Mouse (Mus musculus) neural tube, embryonic 13.5 days (tissue): ENCODE measurements at regions not wholly inside any gene's neighbourhood (a gene's known extent, or its start where the extent isn't known, plus 50 kb on each side); places are given as distances from the start of the nearest gene placed in this dataset.

Source experiments
- ATAC-seq: fragments of 200-750 bp; cut with Nextera tagmentation; 2 replicates; pipeline ENCODE4 v1.8.0; 2017; ENCODE audit warnings: low read depth, mild to moderate bottlenecking, moderate TSS enrichment, moderate library complexity
- H3K27ac ChIP-seq: fragments of 300-500 bp; sonication (generic); replicated peaks from 2 replicates; pipeline ENCODE4 v1.5.1; 2015; ENCODE audit warnings: moderate library complexity, mild to moderate bottlenecking, inconsistent platforms
- H3K27me3 ChIP-seq: fragments of 300-500 bp; sonication (generic); 2 replicates; pipeline ENCODE4 v1.6.1; 2015; ENCODE audit warnings: mild to moderate bottlenecking, inconsistent platforms
- H3K36me3 ChIP-seq: fragments of 300-500 bp; sonication (generic); 2 replicates; pipeline ENCODE4 v1.6.1; 2015; ENCODE audit warnings: mild to moderate bottlenecking, inconsistent platforms
- H3K4me1 ChIP-seq: fragments of 300-500 bp; sonication (generic); replicated peaks from 2 replicates; pipeline ENCODE4 v1.6.1; 2015; ENCODE audit warnings: inconsistent platforms
- H3K4me2 ChIP-seq: fragments of 300-500 bp; sonication (generic); 2 replicates; pipeline ENCODE4 v1.6.1; 2015; ENCODE audit warnings: inconsistent platforms, mild to moderate bottlenecking, moderate library complexity
- H3K4me3 ChIP-seq: fragments of 300-500 bp; sonication (generic); 2 replicates; pipeline ENCODE4 v1.5.1; 2015; ENCODE audit warnings: mild to moderate bottlenecking, inconsistent platforms
- H3K9ac ChIP-seq: fragments of 300-500 bp; sonication (generic); 2 replicates; pipeline ENCODE4 v1.6.1; 2015; ENCODE audit warnings: moderate library complexity, mild to moderate bottlenecking, inconsistent platforms
- H3K9me3 ChIP-seq: fragments of 300-500 bp; sonication (generic); 2 replicates; pipeline ENCODE4 v1.6.1; 2016; ENCODE audit warnings: inconsistent platforms
- WGBS: fragments of 180-500 bp; shearing (Covaris S2); methylation state at CpG from one replicate; pipeline ENCODE4 v1.1.7; 2015; 5-methylcytosine and 5-hydroxymethylcytosine counted together

GRCm38 (mm10) chr3:34252730-34253337 lies 171.7 kb upstream of the Dnajc19 start:
- ATAC-seq, result peak; percentile 75

GRCm38 (mm10) chr3:34242126-34242525 lies 161.0 kb upstream of the Dnajc19 start:
- H3K9ac ChIP-seq, result no peak overlapping the region
- H3K9me3 ChIP-seq, result no peaks in the 10 kb centered on the region
- no peak overlapping the region for H3K4me3 ChIP-seq
- 94% methylated on average over 3 of the region's 3 CpGs for WGBS
- H3K4me2 ChIP-seq, result no peak overlapping the region
- no peak overlapping the region for H3K27ac ChIP-seq
- no peaks in the 10 kb centered on the region for H3K27me3 ChIP-seq
- no peaks in the 10 kb centered on the region for H3K4me1 ChIP-seq
- no peak for ATAC-seq
- H3K36me3 ChIP-seq, result no peaks in the 10 kb centered on the region

More at GRCm38 (mm10) chr3:34252730-34253337, 171.7 kb upstream of the Dnajc19 start:
- Histone ChIP-seq H3K27me3 (no peaks in the 10 kb centered on the region), H3K4me3 (no peak overlapping the region), H3K9me3 (no peaks in the 10 kb centered on the region), H3K9ac (no peak overlapping the region), H3K4me1 (peaks cover 19% of the 10 kb centered on the region), H3K27ac (peak overlapping the region; percentile 49; the same call in 1 of the 2 replicates), H3K4me2 (peak overlapping the region; percentile 28), H3K36me3 (no peaks in the 10 kb centered on the region)
- WGBS, result 38% methylated on average over 12 of the region's 12 CpGs

GRCm38 (mm10) chr3:34239978-34240377 lies 158.9 kb upstream of the Dnajc19 start:
- H3K4me1 ChIP-seq, result no peaks in the 10 kb centered on the region
- H3K9me3 ChIP-seq, result no peaks in the 10 kb centered on the region
- H3K36me3 ChIP-seq, result no peaks in the 10 kb centered on the region
- no peak overlapping the region for H3K27ac ChIP-seq
- H3K4me2 ChIP-seq, result no peak overlapping the region
- no peaks in the 10 kb centered on the region for H3K27me3 ChIP-seq
- H3K4me3 ChIP-seq, result no peak overlapping the region
- no peak overlapping the region for H3K9ac ChIP-seq
- WGBS, result 83% methylated on average over 2 of the region's 2 CpGs
- ATAC-seq, result no peak

- peaks cover 12% of the 10 kb centered on the region for H3K4me1 ChIP-seq
Observed at GRCm38 (mm10) chr3:34234391-34234790, 153.3 kb upstream of the Dnajc19 start.

GRCm38 (mm10) chr3:34232329-34233250 lies 151.5 kb upstream of the Dnajc19 start:
- 88% methylated on average over 7 of the region's 7 CpGs for WGBS
- no peak overlapping the region for H3K4me2 ChIP-seq
- H3K36me3 ChIP-seq, result no peaks in the 10 kb centered on the region
- H3K4me1 ChIP-seq, result peaks cover 12% of the 10 kb centered on the region
- no peak for ATAC-seq
- H3K27me3 ChIP-seq, result no peaks in the 10 kb centered on the region; the same call in 1 of the 2 replicates
- H3K9ac ChIP-seq, result no peak overlapping the region
- H3K27ac ChIP-seq, result no peak overlapping the region
- no peak overlapping the region for H3K4me3 ChIP-seq
- H3K9me3 ChIP-seq, result no peaks in the 10 kb centered on the region

More at GRCm38 (mm10) chr3:34234391-34234790, 153.3 kb upstream of the Dnajc19 start:
- Histone ChIP-seq H3K9me3 (no peaks in the 10 kb centered on the region), H3K4me3 (no peak overlapping the region), H3K27ac (no peak overlapping the region), H3K27me3 (no peaks in the 10 kb centered on the region; the same call in 1 of the 2 replicates), H3K36me3 (no peaks in the 10 kb centered on the region), H3K4me2 (no peak overlapping the region), H3K9ac (no peak overlapping the region)
- WGBS, result 45% methylated on average over 8 of the region's 8 CpGs
- no peak for ATAC-seq

GRCm38 (mm10) chr3:34231593-34232328 lies 150.6 kb upstream of the Dnajc19 start:
- peak; percentile 88; the same call in 1 of the 2 replicates for ATAC-seq
- Histone ChIP-seq H3K36me3 (no peaks in the 10 kb centered on the region), H3K4me3 (no peak overlapping the region), H3K9me3 (no peaks in the 10 kb centered on the region), H3K27ac (no peak overlapping the region), H3K9ac (no peak overlapping the region), H3K4me2 (no peak overlapping the region), H3K4me1 (peaks cover 12% of the 10 kb centered on the region), H3K27me3 (no peaks in the 10 kb centered on the region; the same call in 1 of the 2 replicates)
- WGBS, result 62% methylated on average over 9 of the region's 9 CpGs

- H3K4me2 ChIP-seq, result no peak overlapping the region
- 90% methylated on average over 10 of the region's 10 CpGs for WGBS
- H3K27me3 ChIP-seq, result no peaks in the 10 kb centered on the region
- no peaks in the 10 kb centered on the region for H3K36me3 ChIP-seq
- no peak for ATAC-seq
- peaks cover 4% of the 10 kb centered on the region; the same call in 1 of the 2 replicates for H3K9me3 ChIP-seq
- no peaks in the 10 kb centered on the region for H3K4me1 ChIP-seq
- H3K4me3 ChIP-seq, result no peak overlapping the region
- H3K9ac ChIP-seq, result no peak overlapping the region
- H3K27ac ChIP-seq, result no peak overlapping the region
Observed at GRCm38 (mm10) chr3:34222291-34222690, 141.2 kb upstream of the Dnajc19 start.

- no peak for ATAC-seq
Observed at GRCm38 (mm10) chr3:34219741-34220310, 138.7 kb upstream of the Dnajc19 start.

GRCm38 (mm10) chr3:34219096-34219495 lies 138.0 kb upstream of the Dnajc19 start:
- Histone ChIP-seq H3K27me3 (no peaks in the 10 kb centered on the region), H3K9ac (no peak overlapping the region), H3K4me3 (no peak overlapping the region), H3K9me3 (peaks cover 4% of the 10 kb centered on the region; the same call in 1 of the 2 replicates), H3K36me3 (no peaks in the 10 kb centered on the region), H3K4me2 (no peak overlapping the region), H3K4me1 (no peaks in the 10 kb centered on the region), H3K27ac (no peak overlapping the region)
- WGBS, result 92% methylated on average over 2 of the region's 2 CpGs
- ATAC-seq, result no peak

More at GRCm38 (mm10) chr3:34219741-34220310, 138.7 kb upstream of the Dnajc19 start:
- H3K27ac ChIP-seq, result no peak overlapping the region
- H3K36me3 ChIP-seq, result no peaks in the 10 kb centered on the region
- no peaks in the 10 kb centered on the region for H3K4me1 ChIP-seq
- H3K9ac ChIP-seq, result no peak overlapping the region
- H3K9me3 ChIP-seq, result peaks cover 4% of the 10 kb centered on the region; the same call in 1 of the 2 replicates
- H3K27me3 ChIP-seq, result no peaks in the 10 kb centered on the region
- no peak overlapping the region for H3K4me3 ChIP-seq
- H3K4me2 ChIP-seq, result no peak overlapping the region
- 89% methylated on average over 10 of the region's 10 CpGs for WGBS

- ATAC-seq, result no peak
- Histone ChIP-seq H3K27ac (no peak overlapping the region), H3K27me3 (no peaks in the 10 kb centered on the region), H3K4me3 (no peak overlapping the region), H3K4me2 (no peak overlapping the region), H3K36me3 (no peaks in the 10 kb centered on the region), H3K9me3 (no peaks in the 10 kb centered on the region), H3K4me1 (no peaks in the 10 kb centered on the region), H3K9ac (no peak overlapping the region)
- WGBS, result 82% methylated on average over 4 of the region's 4 CpGs
Observed at GRCm38 (mm10) chr3:34217911-34218310, 136.8 kb upstream of the Dnajc19 start.

- Histone ChIP-seq H3K4me3 (no peak overlapping the region), H3K4me2 (no peak overlapping the region), H3K9ac (no peak overlapping the region), H3K36me3 (no peaks in the 10 kb centered on the region), H3K9me3 (0 out of 2 replicates have a peak, but pooled peaks cover 4% of the 10 kb centered on the region), H3K27me3 (no peaks in the 10 kb centered on the region), H3K27ac (no peak overlapping the region), H3K4me1 (no peaks in the 10 kb centered on the region)
- 89% methylated on average over 6 of the region's 6 CpGs for WGBS
- no peak for ATAC-seq
Observed at GRCm38 (mm10) chr3:34214233-34214632, 133.1 kb upstream of the Dnajc19 start.
